Mouse (Mus musculus): ENCODE measurements around the gene Ern1. TPM values are rescaled to one million over a fixed set of nuclear protein-coding genes. Genes with fewer than 3 reads are reported as not detected.
A peak's percentile ranks its signal among the peaks of the same experiment; 100 is the strongest.

Gene Ern1
- polyA plus RNA-seq, 1 experiment from 2014 or later: 6.7 TPM

GRCm38 (mm10) chr11:106374559-106374958 lies 113.1 kb downstream of the Ern1 start:
- no peak overlapping the region for H3K4me3 ChIP-seq (replicated peaks)
- H3K27ac ChIP-seq: no peak overlapping the region
- H3K9ac ChIP-seq (replicated peaks): no peak overlapping the region
- WGBS: 64% methylated on average over 9 of the region's 9 CpGs
- no peak for ATAC-seq
- H3K27me3 ChIP-seq: no peaks in the 10 kb centered on the region
- H3K4me2 ChIP-seq (replicated peaks): no peak overlapping the region
- no peaks in the 10 kb centered on the region for H3K9me3 ChIP-seq
- H3K4me1 ChIP-seq (replicated peaks): no peaks in the 10 kb centered on the region
- no peaks in the 10 kb centered on the region for H3K36me3 ChIP-seq

DNA sequence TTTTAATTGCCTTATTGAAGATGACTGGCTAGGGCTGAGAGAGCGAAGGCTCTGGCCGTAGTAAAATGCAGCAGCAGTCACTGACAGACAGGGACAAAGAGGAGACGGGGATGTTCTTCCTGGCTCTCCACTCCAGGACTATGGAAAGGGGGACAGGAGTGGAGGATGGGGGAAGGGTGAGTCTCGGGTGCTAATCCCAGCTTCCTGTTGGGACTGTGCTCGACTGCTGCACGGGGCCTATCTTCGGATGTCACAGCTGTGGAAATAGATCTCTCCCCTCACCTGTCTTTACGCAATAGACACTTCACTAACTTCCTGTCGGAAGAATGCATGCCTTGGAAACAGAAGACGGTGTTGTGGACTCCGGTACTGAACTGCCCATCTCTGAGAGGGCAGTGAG lies 113.7 kb downstream of the Ern1 start:
- Histone ChIP-seq H3K9me3 (no peaks in the 10 kb centered on the region), H3K4me1 (replicated peaks) (no peaks in the 10 kb centered on the region), H3K4me2 (replicated peaks) (no peak overlapping the region), H3K4me3 (replicated peaks) (no peak overlapping the region), H3K27me3 (no peaks in the 10 kb centered on the region), H3K27ac (no peak overlapping the region), H3K9ac (replicated peaks) (no peak overlapping the region), H3K36me3 (no peaks in the 10 kb centered on the region)
- no peak for ATAC-seq
- WGBS: 66% methylated on average over 11 of the region's 11 CpGs

GRCm38 (mm10) chr11:106366316-106366715 lies 121.3 kb downstream of the Ern1 start:
- no peaks in the 10 kb centered on the region for H3K27me3 ChIP-seq
- 12% methylated on average over 3 of the region's 3 CpGs for WGBS
- ATAC-seq: peak; percentile 58; the same call in 1 of the 2 replicates
- H3K9ac ChIP-seq (replicated peaks): no peak overlapping the region
- H3K27ac ChIP-seq: no peak overlapping the region
- H3K4me1 ChIP-seq (replicated peaks): peaks cover 15% of the 10 kb centered on the region
- H3K9me3 ChIP-seq: no peaks in the 10 kb centered on the region
- H3K36me3 ChIP-seq: no peaks in the 10 kb centered on the region
- no peak overlapping the region for H3K4me3 ChIP-seq (replicated peaks)
- H3K4me2 ChIP-seq (replicated peaks): no peak overlapping the region

DNA sequence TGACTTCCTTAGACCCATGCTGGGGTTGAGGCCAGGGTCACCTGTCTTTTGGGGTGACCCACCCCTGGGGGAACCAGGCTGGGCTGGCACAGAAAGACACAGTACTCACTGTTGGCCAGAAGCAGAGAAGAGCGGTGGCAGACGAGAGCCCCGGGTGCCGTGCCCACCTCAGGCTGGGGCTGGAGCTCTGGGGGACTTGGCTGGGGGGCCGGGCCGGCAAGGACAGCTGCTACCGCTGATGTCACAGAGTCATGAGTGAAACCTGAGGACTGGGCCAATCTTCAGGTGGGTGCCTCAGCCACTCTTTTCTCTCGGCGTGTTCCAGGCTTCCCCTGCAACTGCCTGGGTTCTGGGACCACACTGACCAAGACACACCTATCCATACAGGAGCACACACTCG lies 122.3 kb downstream of the Ern1 start, which contains the start of gene Prr29:
Gene Prr29, plus strand, starts transcription at position 107 of the 400 bp plus-strand sequence.
- Histone ChIP-seq H3K4me2 (replicated peaks) (peak within 1 kb of the TSS; percentile 30), H3K9me3 (no peaks in the 10 kb centered on the region), H3K9ac (replicated peaks) (no peak within 1 kb of the TSS), H3K4me3 (replicated peaks) (no peak within 1 kb of the TSS), H3K27ac (no peak within 1 kb of the TSS), H3K36me3 (no peaks in the 10 kb centered on the region), H3K27me3 (no peaks in the 10 kb centered on the region), H3K4me1 (replicated peaks) (peaks cover 15% of the 10 kb centered on the region)
- 54% methylated on average over 10 of the region's 10 CpGs for WGBS
- ATAC-seq: no peak

GRCm38 (mm10) chr11:106364712-106365111 lies 122.9 kb downstream of the Ern1 start:
- Histone ChIP-seq H3K4me3 (replicated peaks) (no peak overlapping the region), H3K4me2 (replicated peaks) (peak overlapping the region; percentile 30), H3K36me3 (no peaks in the 10 kb centered on the region), H3K4me1 (replicated peaks) (peaks cover 15% of the 10 kb centered on the region), H3K9me3 (no peaks in the 10 kb centered on the region), H3K27me3 (no peaks in the 10 kb centered on the region), H3K9ac (replicated peaks) (no peak overlapping the region), H3K27ac (no peak overlapping the region)
- ATAC-seq: peak; percentile 72
- 6% methylated on average over 11 of the region's 11 CpGs for WGBS

DNA sequence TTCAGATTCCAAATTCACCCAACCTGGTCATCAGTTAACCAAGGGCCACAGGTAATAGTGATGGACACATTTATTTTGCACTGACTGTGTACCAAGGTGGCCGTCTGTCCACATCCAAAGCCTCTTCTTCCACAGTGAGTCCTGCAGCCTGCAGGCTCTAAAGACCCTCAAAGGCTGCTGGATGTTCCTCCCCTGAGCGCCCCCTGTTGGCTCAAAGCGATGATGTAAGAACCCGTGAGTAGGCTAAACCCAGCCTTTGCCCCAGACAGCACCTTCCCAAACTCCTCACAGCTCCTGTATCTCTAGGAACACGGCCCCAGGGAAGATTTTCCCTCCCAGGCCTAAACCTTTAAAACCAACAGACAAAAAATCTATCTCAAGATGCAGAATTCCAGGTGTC lies 128.3 kb downstream of the Ern1 start:
- no peak for ATAC-seq
- Histone ChIP-seq H3K4me1 (replicated peaks) (no peaks in the 10 kb centered on the region; the same call in 1 of the 2 replicates), H3K9me3 (no peaks in the 10 kb centered on the region), H3K4me2 (replicated peaks) (no peak overlapping the region), H3K27ac (no peak overlapping the region), H3K27me3 (no peaks in the 10 kb centered on the region), H3K36me3 (no peaks in the 10 kb centered on the region), H3K4me3 (replicated peaks) (no peak overlapping the region), H3K9ac (replicated peaks) (no peak overlapping the region)
- WGBS: 19% methylated on average over 5 of the region's 5 CpGs

GRCm38 (mm10) chr11:106355382-106356128 lies 132.1 kb downstream of the Ern1 start:
- no peak for ATAC-seq
- no peak overlapping the region for H3K4me2 ChIP-seq (replicated peaks)
- 80% methylated on average over 19 of the region's 19 CpGs for WGBS
- no peaks in the 10 kb centered on the region for H3K9me3 ChIP-seq
- H3K9ac ChIP-seq (replicated peaks): no peak overlapping the region
- no peaks in the 10 kb centered on the region for H3K4me1 ChIP-seq (replicated peaks)
- H3K4me3 ChIP-seq (replicated peaks): no peak overlapping the region
- H3K36me3 ChIP-seq: no peaks in the 10 kb centered on the region
- H3K27me3 ChIP-seq: no peaks in the 10 kb centered on the region
- H3K27ac ChIP-seq: no peak overlapping the region

GRCm38 (mm10) chr11:106354181-106354580 lies 133.5 kb downstream of the Ern1 start:
- ATAC-seq: no peak
- no peaks in the 10 kb centered on the region for H3K9me3 ChIP-seq
- no peak overlapping the region for H3K4me2 ChIP-seq (replicated peaks)
- H3K36me3 ChIP-seq: no peaks in the 10 kb centered on the region
- H3K4me1 ChIP-seq (replicated peaks): no peaks in the 10 kb centered on the region
- H3K27me3 ChIP-seq: no peaks in the 10 kb centered on the region
- H3K9ac ChIP-seq (replicated peaks): no peak overlapping the region
- H3K4me3 ChIP-seq (replicated peaks): no peak overlapping the region
- WGBS: 61% methylated on average over 1 of the region's 1 CpGs
- no peak overlapping the region for H3K27ac ChIP-seq

- H3K4me3 ChIP-seq (replicated peaks): no peak within 1 kb of the TSS
- no peaks in the 10 kb centered on the region for H3K27me3 ChIP-seq
- H3K4me2 ChIP-seq (replicated peaks): no peak within 1 kb of the TSS
- no peaks in the 10 kb centered on the region for H3K36me3 ChIP-seq
- no peak within 1 kb of the TSS for H3K27ac ChIP-seq
- 87% methylated on average over 12 of the region's 12 CpGs for WGBS
- no peaks in the 10 kb centered on the region for H3K9me3 ChIP-seq
- no peaks in the 10 kb centered on the region for H3K4me1 ChIP-seq (replicated peaks)
- H3K9ac ChIP-seq (replicated peaks): no peak within 1 kb of the TSS
- no peak for ATAC-seq
Measured at GRCm38 (mm10) chr11:106353188-106353587, 134.5 kb downstream of the Ern1 start, which contains the start of gene Scn4a. TSS of gene Scn4a (minus strand) at chr11:106353288.

DNA sequence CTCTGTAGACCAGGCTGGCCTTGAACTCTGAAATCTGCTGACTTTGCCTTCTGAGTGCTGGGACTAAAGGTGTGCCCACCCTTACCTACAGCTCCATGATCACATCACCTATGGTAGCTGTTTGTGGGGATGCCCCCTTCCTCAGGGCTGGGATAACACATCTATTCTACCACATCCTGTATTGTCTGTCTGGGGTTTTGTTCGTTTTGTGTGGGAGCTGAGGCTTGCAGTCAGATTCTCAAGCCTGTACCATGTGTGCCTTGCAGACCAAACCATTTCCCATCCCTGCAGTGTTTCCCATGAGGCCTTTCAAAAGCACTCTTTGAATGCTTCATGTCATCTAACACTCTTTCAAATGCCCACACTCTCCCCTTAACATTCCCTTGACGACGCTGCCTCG lies 135.7 kb downstream of the Ern1 start:
- no peak for ATAC-seq
- Histone ChIP-seq H3K9me3 (no peaks in the 10 kb centered on the region), H3K27ac (no peak overlapping the region), H3K27me3 (no peaks in the 10 kb centered on the region), H3K36me3 (no peaks in the 10 kb centered on the region), H3K9ac (replicated peaks) (no peak overlapping the region), H3K4me2 (replicated peaks) (no peak overlapping the region), H3K4me3 (replicated peaks) (no peak overlapping the region), H3K4me1 (replicated peaks) (no peaks in the 10 kb centered on the region)
- WGBS: 81% methylated on average over 4 of the region's 4 CpGs

GRCm38 (mm10) chr11:106351253-106351652 lies 136.4 kb downstream of the Ern1 start:
- Histone ChIP-seq H3K27me3 (no peaks in the 10 kb centered on the region), H3K9ac (replicated peaks) (no peak overlapping the region), H3K9me3 (no peaks in the 10 kb centered on the region), H3K36me3 (no peaks in the 10 kb centered on the region), H3K4me3 (replicated peaks) (no peak overlapping the region), H3K27ac (no peak overlapping the region), H3K4me2 (replicated peaks) (no peak overlapping the region), H3K4me1 (replicated peaks) (no peaks in the 10 kb centered on the region)
- WGBS: 78% methylated on average over 3 of the region's 3 CpGs
- no peak for ATAC-seq

GRCm38 (mm10) chr11:106350853-106351252 lies 136.8 kb downstream of the Ern1 start:
- WGBS: 69% methylated on average over 5 of the region's 5 CpGs
- no peaks in the 10 kb centered on the region for H3K9me3 ChIP-seq
- H3K36me3 ChIP-seq: no peaks in the 10 kb centered on the region
- ATAC-seq: no peak
- H3K4me2 ChIP-seq (replicated peaks): no peak overlapping the region
- no peaks in the 10 kb centered on the region for H3K27me3 ChIP-seq
- H3K4me1 ChIP-seq (replicated peaks): no peaks in the 10 kb centered on the region
- H3K4me3 ChIP-seq (replicated peaks): no peak overlapping the region
- no peak overlapping the region for H3K27ac ChIP-seq
- no peak overlapping the region for H3K9ac ChIP-seq (replicated peaks)

- Histone ChIP-seq H3K36me3 (no peaks in the 10 kb centered on the region), H3K4me3 (replicated peaks) (no peak overlapping the region), H3K4me2 (replicated peaks) (no peak overlapping the region), H3K9me3 (0 out of 2 replicates have a peak, but pooled peaks cover 3% of the 10 kb centered on the region), H3K4me1 (replicated peaks) (peaks cover 7% of the 10 kb centered on the region), H3K27ac (no peak overlapping the region), H3K27me3 (no peaks in the 10 kb centered on the region), H3K9ac (replicated peaks) (no peak overlapping the region)
- ATAC-seq: no peak
- WGBS: 87% methylated on average over 6 of the region's 6 CpGs
Measured at GRCm38 (mm10) chr11:106349772-106350171, 137.9 kb downstream of the Ern1 start.
